Mouse (Mus musculus) liver, embryonic 15.5 days (tissue): ENCODE measurements around the gene Dlx1. TPM values are rescaled to one million over a fixed set of nuclear protein-coding genes. Genes with fewer than 3 reads are reported as not detected.

Experiments
- ATAC-seq: fragments of 200-750 bp; cut with Nextera tagmentation; 2 replicates; pipeline ENCODE4 v1.8.0; 2017; ENCODE audit warnings: moderate number of reproducible peaks, mild to moderate bottlenecking, moderate library complexity; ENCODE audit not compliant: insufficient read depth
- H3K27ac ChIP-seq: fragments of 300-500 bp; sonication (generic); replicated peaks from 2 replicates; pipeline ENCODE4 v1.5.1; 2015; ENCODE audit warnings: mild to moderate bottlenecking, inconsistent platforms
- H3K27me3 ChIP-seq: fragments of 300-500 bp; sonication (generic); 2 replicates; pipeline ENCODE4 v1.6.1; 2015; ENCODE audit warnings: mild to moderate bottlenecking, inconsistent platforms
- H3K36me3 ChIP-seq: fragments of 300-500 bp; sonication (generic); replicated peaks from 2 replicates; pipeline ENCODE4 v1.6.1; 2015; ENCODE audit warnings: moderate library complexity, mild to moderate bottlenecking, inconsistent platforms
- H3K4me1 ChIP-seq: fragments of 300-500 bp; sonication (generic); replicated peaks from 2 replicates; pipeline ENCODE4 v1.6.1; 2015; ENCODE audit warnings: inconsistent platforms
- H3K4me2 ChIP-seq: fragments of 300-500 bp; sonication (generic); 2 replicates; pipeline ENCODE4 v1.6.1; 2015; ENCODE audit warnings: moderate library complexity, mild to moderate bottlenecking, inconsistent platforms
- H3K4me3 ChIP-seq: fragments of 300-500 bp; sonication (generic); replicated peaks from 2 replicates; pipeline ENCODE4 v1.5.1; 2015; ENCODE audit warnings: mild to moderate bottlenecking, inconsistent platforms
- H3K9ac ChIP-seq: fragments of 300-500 bp; sonication (generic); 2 replicates; pipeline ENCODE4 v1.6.1; 2015; ENCODE audit warnings: moderate library complexity, mild to moderate bottlenecking, inconsistent platforms
- H3K9me3 ChIP-seq: fragments of 300-500 bp; sonication (generic); replicated peaks from 2 replicates; pipeline ENCODE4 v1.6.1; 2016; ENCODE audit warnings: inconsistent platforms
- WGBS: fragments of 180-500 bp; shearing (Covaris S2); methylation state at CpG from one replicate; pipeline ENCODE4 v1.1.7; 2015; ENCODE audit warnings: mixed read lengths; ENCODE audit not compliant: insufficient replicate concordance; 5-methylcytosine and 5-hydroxymethylcytosine counted together
- polyA plus RNA-seq: library from polyadenylated mRNA; unstranded; fragments of >200 nt; fragmentation: Nextera tagmentation; extraction: Ambion mirVana; gene quantifications from 2 replicates; pipeline ENCODE4 v1.2.1, GENCODE M21; 2015

Gene Dlx1
- polyA plus RNA-seq, 1 experiment from 2014 or later: 0.17 TPM

DNA sequence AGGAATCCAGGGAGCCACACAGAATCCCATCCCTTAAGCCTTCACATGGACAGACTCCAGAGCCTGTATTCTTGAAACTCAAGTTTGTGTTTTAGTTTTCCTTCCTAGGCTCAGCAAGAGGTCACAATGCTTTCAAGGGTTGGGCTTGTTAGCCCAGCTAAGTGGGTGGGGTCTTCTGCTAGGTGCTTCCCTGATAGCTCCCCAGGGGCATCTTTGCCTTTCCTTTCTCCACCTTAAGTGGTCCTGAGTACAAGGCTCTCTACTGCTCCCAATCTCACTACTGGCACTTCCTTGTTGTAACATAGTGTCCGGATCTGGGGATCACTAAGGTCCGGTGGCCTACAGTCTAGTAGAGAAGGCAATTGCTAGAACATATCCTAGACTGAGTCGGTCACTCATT, 22.4 kb downstream of the Dlx1 start:
- no peak for ATAC-seq
- Histone ChIP-seq H3K9me3 (no peaks in the 10 kb centered on the region), H3K4me3 (no peak overlapping the region), H3K27me3 (peaks cover 91% of the 10 kb centered on the region), H3K9ac (no peak overlapping the region), H3K4me1 (peaks cover 16% of the 10 kb centered on the region), H3K4me2 (no peak overlapping the region), H3K36me3 (no peaks in the 10 kb centered on the region), H3K27ac (no peak overlapping the region)
- WGBS: 14% methylated on average over 3 of the region's 3 CpGs

- H3K4me3 ChIP-seq: no peak overlapping the region
- H3K27me3 ChIP-seq: peaks cover 78% of the 10 kb centered on the region
- H3K4me2 ChIP-seq: no peak overlapping the region
- no peaks in the 10 kb centered on the region for H3K36me3 ChIP-seq
- no peak overlapping the region for H3K9ac ChIP-seq
- H3K4me1 ChIP-seq: peaks cover 3% of the 10 kb centered on the region
- under 1% methylated on average over 18 of the region's 18 CpGs for WGBS
- no peak overlapping the region for H3K27ac ChIP-seq
- no peak for ATAC-seq
- H3K9me3 ChIP-seq: no peaks in the 10 kb centered on the region
These were observed 23.8 kb downstream of the Dlx1 start for GRCm38 (mm10) chr2:71551704-71552103.

- Histone ChIP-seq H3K9ac (no peak overlapping the region), H3K27me3 (peaks cover 46% of the 10 kb centered on the region), H3K9me3 (no peaks in the 10 kb centered on the region), H3K27ac (no peak overlapping the region), H3K4me2 (no peak overlapping the region), H3K4me3 (no peak overlapping the region), H3K4me1 (no peaks in the 10 kb centered on the region), H3K36me3 (no peaks in the 10 kb centered on the region)
- no peak for ATAC-seq
- WGBS: 56% methylated on average over 5 of the region's 5 CpGs
These were observed 28.2 kb downstream of the Dlx1 start for GRCm38 (mm10) chr2:71556071-71556470.

DNA sequence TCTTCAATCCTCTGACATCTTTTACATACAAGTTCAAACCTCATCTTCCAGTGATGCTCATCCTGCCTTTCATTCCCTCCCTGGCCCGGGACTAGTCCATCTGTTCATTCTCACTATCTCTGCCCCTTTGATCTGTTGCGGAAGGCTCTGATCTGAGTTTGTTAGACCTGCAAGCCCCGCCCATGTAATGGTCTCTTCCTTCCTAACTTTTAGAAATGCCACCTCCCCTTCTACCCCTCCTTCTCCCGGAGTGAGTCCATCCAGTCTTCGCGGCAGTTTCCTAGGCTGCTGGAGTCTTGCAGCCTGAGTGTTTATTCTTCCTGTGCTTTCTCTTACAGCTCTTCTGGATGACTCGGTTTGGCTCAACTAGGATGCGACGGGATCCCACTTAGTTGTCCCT, 38.6 kb downstream of the Dlx1 start:
- H3K4me1 ChIP-seq: no peaks in the 10 kb centered on the region
- H3K27ac ChIP-seq: no peak overlapping the region
- no peak overlapping the region for H3K4me3 ChIP-seq
- no peaks in the 10 kb centered on the region for H3K36me3 ChIP-seq
- ATAC-seq: no peak
- H3K9me3 ChIP-seq: no peaks in the 10 kb centered on the region
- H3K4me2 ChIP-seq: no peak overlapping the region
- H3K27me3 ChIP-seq: peaks cover 6% of the 10 kb centered on the region; the same call in 1 of the 2 replicates
- no peak overlapping the region for H3K9ac ChIP-seq
- WGBS: 70% methylated on average over 9 of the region's 9 CpGs

- Histone ChIP-seq H3K9ac (no peak overlapping the region), H3K4me3 (no peak overlapping the region), H3K36me3 (no peaks in the 10 kb centered on the region), H3K4me2 (no peak overlapping the region), H3K27ac (no peak overlapping the region), H3K27me3 (peaks cover 3% of the 10 kb centered on the region; the same call in 1 of the 2 replicates), H3K9me3 (no peaks in the 10 kb centered on the region), H3K4me1 (no peaks in the 10 kb centered on the region)
- WGBS: 24% methylated on average over 4 of the region's 4 CpGs
- no peak for ATAC-seq
These were observed 45.8 kb downstream of the Dlx1 start for GRCm38 (mm10) chr2:71573736-71574135.

- H3K9me3 ChIP-seq: no peaks in the 10 kb centered on the region
- 54% methylated on average over 2 of the region's 2 CpGs for whole genome bisulfite sequencing
- peaks cover 26% of the 10 kb centered on the region for H3K27me3 ChIP-seq
- ATAC-seq: no peak
- H3K4me3 ChIP-seq: no peak overlapping the region
- no peak overlapping the region for H3K27ac ChIP-seq
- no peaks in the 10 kb centered on the region for H3K4me1 ChIP-seq
- no peak overlapping the region for H3K9ac ChIP-seq
- H3K36me3 ChIP-seq: no peaks in the 10 kb centered on the region
- H3K4me2 ChIP-seq: no peak overlapping the region
These were observed 49.1 kb downstream of the Dlx1 start for GRCm38 (mm10) chr2:71577059-71577458.

DNA sequence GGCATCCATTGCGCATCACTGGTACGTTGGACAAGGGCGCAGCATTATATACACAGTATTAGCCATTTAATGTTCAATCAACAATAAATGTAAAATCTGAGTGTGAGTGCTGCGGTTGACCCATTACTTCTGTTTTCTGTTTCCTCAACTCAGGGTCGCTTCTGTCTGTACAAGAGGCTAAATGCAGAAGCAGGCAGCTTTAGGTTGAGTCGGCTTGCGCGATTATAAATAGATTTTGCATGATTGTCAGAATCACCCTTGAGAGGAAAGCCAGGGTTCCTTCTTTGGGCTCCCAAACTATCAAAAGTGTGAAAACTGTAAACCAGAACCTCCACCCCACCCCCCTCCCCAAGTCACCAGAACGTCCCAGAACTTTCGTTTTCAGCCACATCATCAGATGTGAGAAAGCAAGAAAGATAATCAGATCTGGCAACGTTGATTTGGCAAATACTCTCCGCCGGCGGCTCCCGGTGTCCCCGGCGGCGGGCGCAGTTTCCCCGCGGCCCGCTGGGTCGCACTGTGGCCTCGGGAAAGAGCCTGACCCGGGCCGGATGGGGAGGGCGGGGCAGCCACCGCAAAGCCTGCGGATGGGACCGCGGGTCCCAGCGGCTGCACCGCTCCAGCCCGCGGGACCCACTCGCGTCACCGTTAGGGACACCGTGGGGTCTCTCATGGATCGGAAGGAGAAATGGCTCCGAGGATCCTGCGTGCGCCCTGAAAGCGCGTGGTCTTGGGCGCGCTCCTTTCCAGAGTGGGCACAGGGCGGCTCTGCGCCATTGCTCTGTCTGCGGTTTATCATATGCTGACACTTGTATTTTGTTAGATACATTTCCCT, 52.9 kb downstream of the Dlx1 start:
- Histone ChIP-seq H3K4me3 (peak overlapping the region; percentile 49), H3K4me1 (no peaks in the 10 kb centered on the region), H3K36me3 (no peaks in the 10 kb centered on the region), H3K27ac (0 out of 2 replicates have a peak overlapping the region, but pooled peaks have one; percentile 9), H3K9me3 (no peaks in the 10 kb centered on the region), H3K27me3 (peaks cover 38% of the 10 kb centered on the region), H3K9ac (no peak overlapping the region), H3K4me2 (peak overlapping the region; percentile 67)
- ATAC-seq: no peak
- WGBS: 6% methylated on average over 50 of the region's 50 CpGs

GRCm38 (mm10) chr2:71581488-71581887, 53.6 kb downstream of the Dlx1 start:
- Histone ChIP-seq H3K4me2 (peak overlapping the region; percentile 67), H3K9ac (no peak overlapping the region), H3K36me3 (no peaks in the 10 kb centered on the region), H3K4me1 (no peaks in the 10 kb centered on the region), H3K27ac (no peak overlapping the region), H3K9me3 (no peaks in the 10 kb centered on the region), H3K27me3 (peaks cover 38% of the 10 kb centered on the region), H3K4me3 (peak overlapping the region; percentile 49)
- no peak for ATAC-seq
- WGBS: 42% methylated on average over 5 of the region's 5 CpGs

Other genes with a start within 250 kb of the Dlx1 start
- gene Slc25a12, start 160.4 kb upstream of the Dlx1 start, polyA plus RNA-seq: 25.5 and 25.6 TPM in 2 replicates
- 94.9 and 107 TPM in 2 replicates for gene Hat1, start 139.2 kb upstream of the Dlx1 start, polyA plus RNA-seq
- gene Metap1d, start 74.8 kb upstream of the Dlx1 start, polyA plus RNA-seq: 21.0 and 21.4 TPM in 2 replicates
- gene Dlx2, start 18.6 kb downstream of the Dlx1 start, polyA plus RNA-seq: 0.03 TPM in 1 of 2 replicates, not detected in the other
- gene Itga6, start 217.5 kb downstream of the Dlx1 start, polyA plus RNA-seq: 6.3 and 6.6 TPM in 2 replicates